Mouse (Mus musculus): ENCODE measurements at regions not wholly inside any gene's neighbourhood (a gene's known extent, or its start where the extent isn't known, plus 50 kb on each side); places are given as distances from the start of the nearest gene placed in this dataset.

DNA sequence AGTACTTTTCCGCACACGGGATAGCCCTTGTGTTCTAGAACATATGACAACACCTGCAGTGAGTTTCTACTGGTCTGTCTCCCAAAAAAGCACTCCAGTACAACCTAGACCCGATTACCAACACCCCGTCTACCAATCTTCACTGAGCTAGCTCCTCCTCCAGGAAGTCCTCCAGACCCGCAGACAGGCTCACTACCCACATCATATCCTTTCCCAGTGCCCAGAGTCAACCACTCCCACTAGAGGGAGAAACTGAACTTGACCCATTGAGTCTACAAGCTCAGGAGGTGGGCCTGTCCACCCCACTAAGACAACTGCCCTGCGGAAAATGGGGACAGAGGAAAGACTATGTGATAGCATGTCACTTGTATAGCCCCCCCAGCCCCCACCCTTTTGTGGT lies 51.2 kb upstream of the Ppp1r26 start:
- no peak overlapping the region for H3K9ac ChIP-seq (ENCODE audit: insufficient read depth, low read depth)

More for the DNA sequence above, 51.2 kb upstream of the Ppp1r26 start:
- in situ Hi-C loops (cut with MboI; ENCODE audit: low pct_ligation_motif_present, low pct_unique_long_range_greater_than_20kb, low sequenced_read_pairs) (no loop called here), dilution Hi-C loops (cut with MboI; ENCODE audit: extremely low pct_ligation_motif_present, extremely low pct_unique_long_range_greater_than_20kb, low sequenced_read_pairs) (no loop called here)
- TF ChIP-seq ZNF384 (IDR thresholded peaks at IDR 0.05; ENCODE audit: low read depth, low read length) (no peak), SIN3A (IDR thresholded peaks at IDR 0.05; ENCODE audit: low read length) (no peak), POLR2AphosphoS2 (IDR thresholded peaks at IDR 0.05; ENCODE audit: low read depth, low read length) (no peak), E2F4 (IDR thresholded peaks at IDR 0.05; ENCODE audit: insufficient replicate concordance, low read depth, low read length) (no peak), ZMIZ1 (IDR thresholded peaks at IDR 0.05; ENCODE audit: low read depth, low read length) (no peak)
- DNase-seq (ENCODE audit: extremely low read depth): no peak
- Histone ChIP-seq H3K9me3 (replicated peaks; ENCODE audit: low read length) (no peaks in the 10 kb centered on the region), H3K79me2 (replicated peaks; ENCODE audit: control insufficient read depth, extremely low read depth, insufficient read depth, poor library complexity, severe bottlenecking) (no peaks in the 10 kb centered on the region), H3K27me3 (replicated peaks) (peaks cover 11% of the 10 kb centered on the region), H3K4me1 (ENCODE audit: control insufficient read depth in 1 of 2, insufficient read depth in 2 of 2) (peaks cover 3 to 34% of the 10 kb centered on the region in 2 experiments; a peak in 3 of 4 replicates), H3K36me3 (replicated peaks in 1 of 2; ENCODE audit: control insufficient read depth in 1 of 2, insufficient read depth in 1 of 2, low read length in 1 of 2) (no peaks in the 10 kb centered on the region), H3K4me3 (replicated peaks in 1 of 3; ENCODE audit: low read depth in 2 of 3, low read length in 2 of 3, poor library complexity in 1 of 3) (no peak overlapping the region), H3K27ac (ENCODE audit: insufficient read depth, low read depth) (no peak overlapping the region), H3K4me2 (ENCODE audit: insufficient read depth, low read depth, poor library complexity, severe bottlenecking) (no peak overlapping the region)
